Mouse (Mus musculus) liver, adult 2 months (tissue): Measurements from ENCODE around the gene Lmf2.

Experiments used
- CTCF ChIP-seq: fragments of 200-500 bp; IDR thresholded peaks from 2 replicates; pipeline ENCODE4 v1.5.1; 2011; ENCODE audit warnings: low read depth, low read length, control low read depth
- POLR2A ChIP-seq: fragments of 200-500 bp; IDR thresholded peaks from 2 replicates; pipeline ENCODE4 v1.6.1; 2011; ENCODE audit warnings: low read length, control low read depth; ENCODE audit not compliant: insufficient read depth; ENCODE audit errors: extremely low read depth

DNA sequence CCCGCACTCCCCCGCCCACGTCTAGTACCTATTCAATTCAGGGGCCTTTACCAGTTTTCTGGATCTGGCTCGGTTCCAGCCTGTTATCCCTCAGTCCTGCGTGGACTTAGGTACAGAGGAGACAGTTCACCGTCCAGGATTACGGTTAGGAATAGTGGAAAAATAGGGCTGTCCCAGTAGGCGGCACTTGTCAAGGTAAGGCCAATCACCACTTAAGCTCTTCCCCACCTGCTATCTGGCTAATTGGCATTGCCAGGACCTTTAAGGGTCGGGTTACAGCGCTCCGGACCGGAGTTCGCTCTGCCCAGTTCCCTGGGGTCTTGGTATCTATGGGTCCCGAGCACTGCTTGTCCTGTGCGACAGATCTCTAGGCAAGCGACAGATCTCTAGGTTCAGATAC, 21.5 kb upstream of the Lmf2 start, which contains the start of gene Tymp:
- peak; percentile 62; the same call in 1 of the 2 replicates for TF ChIP-seq POLR2A
- no peak for TF ChIP-seq CTCF
